Mouse (Mus musculus) embryonic facial prominence, embryonic 11.5 days (tissue): ENCODE results near the gene Mybpc2. TPM values are rescaled to one million over a fixed set of nuclear protein-coding genes. Genes with fewer than 3 reads are reported as not detected.

ENCODE experiments used
- ATAC-seq: fragments of 200-750 bp; cut with Nextera tagmentation; replicated peaks from 2 replicates; pipeline ENCODE4 v1.8.0; 2017; ENCODE audit warnings: low read depth; ENCODE audit not compliant: insufficient number of reproducible peaks, low FRiP score, low TSS enrichment
- DNase-seq: peaks from one replicate; pipeline ENCODE4 v3.0.0-alpha.2; 2015; ENCODE audit warnings: low spot score
- H3K27ac ChIP-seq: fragments of 300-500 bp; sonication (generic); replicated peaks from 2 replicates; pipeline ENCODE4 v1.5.1; 2014; ENCODE audit warnings: mild to moderate bottlenecking, low read depth, low read length, control low read depth
- H3K27me3 ChIP-seq: fragments of 300-500 bp; sonication (generic); 2 replicates; pipeline ENCODE4 v1.6.1; 2014; ENCODE audit warnings: mild to moderate bottlenecking, low read length, moderate library complexity, mixed read lengths; ENCODE audit not compliant: control insufficient read depth, insufficient read depth
- H3K36me3 ChIP-seq: fragments of 300-500 bp; sonication (generic); replicated peaks from 2 replicates; pipeline ENCODE4 v1.6.1; 2014; ENCODE audit warnings: low read depth, mild to moderate bottlenecking, low read length, moderate library complexity, mixed read lengths; ENCODE audit not compliant: control insufficient read depth, insufficient read depth
- H3K4me1 ChIP-seq: fragments of 300-500 bp; sonication (generic); 2 replicates; pipeline ENCODE4 v1.6.1; 2014; ENCODE audit warnings: low read length, mixed read lengths; ENCODE audit not compliant: control insufficient read depth, insufficient read depth
- H3K4me2 ChIP-seq: fragments of 300-500 bp; sonication (generic); 2 replicates; pipeline ENCODE4 v1.6.1; 2014; ENCODE audit warnings: low read depth, mild to moderate bottlenecking, control low read depth, low read length, moderate library complexity
- H3K4me3 ChIP-seq: fragments of 300-500 bp; sonication (generic); 2 replicates; pipeline ENCODE4 v1.5.1; 2014; ENCODE audit warnings: low read depth, low read length, control low read depth
- H3K9ac ChIP-seq: fragments of 300-500 bp; sonication (generic); replicated peaks from 2 replicates; pipeline ENCODE4 v1.6.1; 2014; ENCODE audit warnings: mild to moderate bottlenecking, control low read depth, low read length
- H3K9me3 ChIP-seq: fragments of 300-500 bp; sonication (generic); replicated peaks from 2 replicates; pipeline ENCODE4 v1.6.1; 2016; ENCODE audit warnings: mild to moderate bottlenecking, low read length, inconsistent platforms, mixed read lengths; ENCODE audit not compliant: control insufficient read depth
- WGBS: fragments of 180-500 bp; shearing (Covaris S2); extraction: QIAGEN DNeasy Blood & Tissue Kit; methylation state at CpG from one replicate; pipeline ENCODE4 v1.1.7; 2014; 5-methylcytosine and 5-hydroxymethylcytosine counted together
- polyA plus RNA-seq: library from polyadenylated mRNA; unstranded; fragments of >200 nt; fragmentation: Nextera tagmentation; extraction: Ambion mirVana; gene quantifications from 2 replicates; pipeline ENCODE4 v1.2.1, GENCODE M21; 2014

Mybpc2 gene
- polyA plus RNA-seq, 1 experiment from 2014 or later, result not detected

- Histone ChIP-seq H3K9me3 (no peaks in the 10 kb centered on the region), H3K4me2 (no peak overlapping the region), H3K4me1 (no peaks in the 10 kb centered on the region), H3K27ac (no peak overlapping the region), H3K27me3 (no peaks in the 10 kb centered on the region), H3K4me3 (no peak overlapping the region), H3K9ac (no peak overlapping the region), H3K36me3 (no peaks in the 10 kb centered on the region)
- ATAC-seq (no peak), DNase-seq (no peak)
- 68% methylated on average over 7 of the region's 7 CpGs for WGBS
These were observed 38.8 kb downstream of the Mybpc2 start for GRCm38 (mm10) chr7:44485572-44486195.

- Histone ChIP-seq H3K27me3 (no peaks in the 10 kb centered on the region), H3K27ac (no peak overlapping the region), H3K9ac (no peak overlapping the region), H3K9me3 (no peaks in the 10 kb centered on the region), H3K4me2 (no peak overlapping the region), H3K36me3 (no peaks in the 10 kb centered on the region), H3K4me1 (no peaks in the 10 kb centered on the region), H3K4me3 (no peak overlapping the region)
- 40% methylated on average over 5 of the region's 5 CpGs for WGBS
- DNase-seq, result peak; percentile 87
- peak; percentile 80 for ATAC-seq
These were observed 39.5 kb downstream of the Mybpc2 start for GRCm38 (mm10) chr7:44484841-44485571.

- Histone ChIP-seq H3K4me3 (no peak overlapping the region), H3K4me2 (no peak overlapping the region), H3K4me1 (no peaks in the 10 kb centered on the region), H3K27me3 (no peaks in the 10 kb centered on the region), H3K9me3 (no peaks in the 10 kb centered on the region), H3K27ac (no peak overlapping the region), H3K36me3 (no peaks in the 10 kb centered on the region), H3K9ac (no peak overlapping the region)
- 90% methylated on average over 1 of the region's 1 CpGs for WGBS
- DNase-seq, result no peak
- no peak for ATAC-seq
These were observed 40.3 kb downstream of the Mybpc2 start for GRCm38 (mm10) chr7:44484109-44484508.

GRCm38 (mm10) chr7:44482836-44483435, 41.5 kb downstream of the Mybpc2 start:
- WGBS, result 77% methylated on average over 3 of the region's 3 CpGs
- no peaks in the 10 kb centered on the region for H3K36me3 ChIP-seq
- no peak for ATAC-seq
- H3K4me2 ChIP-seq, result no peak overlapping the region
- no peaks in the 10 kb centered on the region for H3K27me3 ChIP-seq
- H3K4me3 ChIP-seq, result no peak overlapping the region
- no peaks in the 10 kb centered on the region for H3K9me3 ChIP-seq
- H3K9ac ChIP-seq, result no peak overlapping the region
- no peaks in the 10 kb centered on the region for H3K4me1 ChIP-seq
- no peak overlapping the region for H3K27ac ChIP-seq
- DNase-seq, result no peak

- ATAC-seq, result no peak
- Histone ChIP-seq H3K4me2 (no peak overlapping the region), H3K9me3 (no peaks in the 10 kb centered on the region), H3K27ac (no peak overlapping the region), H3K4me3 (no peak overlapping the region), H3K9ac (no peak overlapping the region), H3K36me3 (no peaks in the 10 kb centered on the region), H3K4me1 (no peaks in the 10 kb centered on the region), H3K27me3 (peaks cover 6% of the 10 kb centered on the region; the same call in 1 of the 2 replicates)
- DNase-seq, result no peak
- 29% methylated on average over 5 of the region's 5 CpGs for WGBS
These were observed 49.3 kb downstream of the Mybpc2 start for GRCm38 (mm10) chr7:44475046-44475614.

GRCm38 (mm10) chr7:44474419-44474818, 50.0 kb downstream of the Mybpc2 start:
- H3K27me3 ChIP-seq, result peaks cover 6% of the 10 kb centered on the region; the same call in 1 of the 2 replicates
- no peak overlapping the region for H3K4me2 ChIP-seq
- H3K27ac ChIP-seq, result no peak overlapping the region
- H3K36me3 ChIP-seq, result no peaks in the 10 kb centered on the region
- no peaks in the 10 kb centered on the region for H3K9me3 ChIP-seq
- DNase-seq, result peak; percentile 19
- no peak overlapping the region for H3K4me3 ChIP-seq
- H3K4me1 ChIP-seq, result no peaks in the 10 kb centered on the region
- 0 out of 2 replicates have a peak, but pooled peaks have one; percentile 42 for ATAC-seq
- H3K9ac ChIP-seq, result no peak overlapping the region
- 5% methylated on average over 4 of the region's 4 CpGs for WGBS

GRCm38 (mm10) chr7:44472961-44473646, 51.4 kb downstream of the Mybpc2 start:
- Histone ChIP-seq H3K9ac (peak overlapping the region; percentile 18; the same call in 1 of the 2 replicates), H3K4me3 (no peak overlapping the region), H3K27me3 (peaks cover 6% of the 10 kb centered on the region; the same call in 1 of the 2 replicates), H3K27ac (no peak overlapping the region), H3K9me3 (no peaks in the 10 kb centered on the region), H3K36me3 (no peaks in the 10 kb centered on the region), H3K4me2 (no peak overlapping the region), H3K4me1 (0 out of 2 replicates have a peak, but pooled peaks cover 3% of the 10 kb centered on the region)
- DNase-seq, result no peak
- 46% methylated on average over 9 of the region's 9 CpGs for WGBS
- no peak for ATAC-seq
